In the genomic region with DNA sequence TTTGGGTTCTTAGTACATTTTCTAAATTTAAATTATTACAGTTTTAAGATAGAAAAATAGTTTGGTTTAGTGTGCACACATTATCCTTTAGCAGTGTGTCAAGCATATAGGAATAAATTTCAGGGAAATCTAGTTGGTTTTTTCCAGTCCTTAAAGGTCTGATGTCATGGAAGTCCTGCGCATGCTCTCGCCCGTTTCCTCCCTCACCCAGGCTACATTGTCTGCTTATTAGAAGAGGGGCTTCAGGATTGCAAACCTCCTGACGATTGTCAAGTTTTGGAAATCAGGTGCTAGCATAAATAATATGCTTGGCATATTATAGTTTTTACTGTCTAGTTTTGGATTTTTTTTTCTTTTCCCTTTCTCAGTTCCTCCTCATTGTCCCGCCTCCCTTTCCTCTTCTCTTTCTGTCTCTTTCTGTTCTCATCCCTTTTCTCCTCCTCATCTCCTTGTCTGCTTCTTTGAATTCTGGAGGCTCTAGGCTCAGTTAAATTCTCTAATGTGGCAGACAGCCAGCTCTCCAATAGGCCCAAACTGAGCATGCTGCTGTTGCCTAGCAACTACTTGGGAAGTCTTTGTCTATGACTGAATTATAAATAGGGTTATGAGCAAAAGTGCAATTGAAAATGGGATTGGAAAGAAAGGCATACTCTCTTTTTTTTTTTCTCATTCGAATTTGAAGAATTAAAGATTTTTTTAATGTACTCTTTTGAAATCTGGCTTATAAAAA, we compare ENCODE assay signal across 9 mouse cellular contexts. TPM values are rescaled to one million over a fixed set of nuclear protein-coding genes. Genes with fewer than 3 reads are reported as not detected.
DNase-seq lines count a peak whose midpoint lies in the region; ATAC-seq and TF ChIP-seq lines count a peak whose summit lies in the region.
"Had no signal": no experiment of that assay in that cellular context is flagged by ENCODE, and none has a peak within 500 bp of the region (broad histone marks: within the 10 kb centered on the region; RNA-seq: fewer than 3 reads in every experiment).

No protein-coding gene starts in this region.

- WGBS in kidney, embryonic 14.5 days: 88% methylated on average over 6 of the region's 6 CpGs
- 71% methylated on average over 6 of the region's 6 CpGs for WGBS in kidney, postnatal 0 days

- no peaks in the 10 kb centered on the region for H3K36me3 ChIP-seq in kidney, embryonic 14.5 days (ENCODE audit: control insufficient read depth, insufficient read depth, low read length)
- no peaks in the 10 kb centered on the region for H3K36me3 ChIP-seq in kidney, postnatal 0 days (ENCODE audit: insufficient read depth, low read length)
- 0 out of 2 replicates have a peak, but pooled peaks cover 2% of the 10 kb centered on the region for H3K36me3 ChIP-seq in splenic B cell, adult 2 months (ENCODE audit: control insufficient read depth, insufficient read depth, low read length, poor library complexity, severe bottlenecking)

- H3K9ac ChIP-seq in kidney, embryonic 14.5 days (ENCODE audit: low read depth, low read length): no peak overlapping the region
- H3K9ac ChIP-seq in kidney, postnatal 0 days (ENCODE audit: low read depth, low read length): no peak overlapping the region

- no peak overlapping the region for H3K4me2 ChIP-seq in kidney, embryonic 14.5 days (replicated peaks; ENCODE audit: low read depth, low read length)
- no peak overlapping the region for H3K4me2 ChIP-seq in kidney, postnatal 0 days (ENCODE audit: low read length)

- peaks cover 7% of the 10 kb centered on the region for H3K4me1 ChIP-seq in kidney, embryonic 14.5 days (ENCODE audit: control insufficient read depth, insufficient read depth, low read length)
- 0 out of 2 replicates have a peak, but pooled peaks cover 4% of the 10 kb centered on the region for H3K4me1 ChIP-seq in kidney, postnatal 0 days (replicated peaks; ENCODE audit: insufficient read depth, low read length)

- DNase-seq in kidney, adult 11 months: peak; percentile 43
- DNase-seq in cerebellum, postnatal 10 days: peak; percentile 90 to 91
- peak; percentile 80 to 82 for DNase-seq in heart, adult 9 months (ENCODE audit: low spot score in 2 of 2)
- peak; percentile 81 for DNase-seq in kidney, postnatal 0 days (ENCODE audit: low spot score)
- DNase-seq in lung, postnatal 10 days: peak; percentile 75
- peak; percentile 34 for DNase-seq in splenic B cell, adult 2 months (ENCODE audit: low read depth, low spot score)
- DNase-seq in spleen, postnatal 14 days (ENCODE audit: low spot score in 2 of 2): no peak

- ATAC-seq in kidney, embryonic 14.5 days (ENCODE audit: low FRiP score, low TSS enrichment): no peak
- no peak for ATAC-seq in kidney, postnatal 0 days (replicated peaks; ENCODE audit: low FRiP score, low read depth)
- ATAC-seq: Patski had no signal

- no peaks in the 10 kb centered on the region for H3K27me3 ChIP-seq in kidney, embryonic 14.5 days (ENCODE audit: control insufficient read depth, insufficient read depth, low read length)
- no peaks in the 10 kb centered on the region for H3K27me3 ChIP-seq in kidney, postnatal 0 days (ENCODE audit: insufficient read depth, low read length)
- H3K27me3 ChIP-seq in splenic B cell, adult 2 months (ENCODE audit: control insufficient read depth, insufficient read depth, low read length, poor library complexity, severe bottlenecking): no peaks in the 10 kb centered on the region
- H3K27me3 ChIP-seq: Patski had no signal

- H3K4me3 ChIP-seq in kidney, embryonic 14.5 days (ENCODE audit: low read length): no peak overlapping the region
- no peak overlapping the region for H3K4me3 ChIP-seq in kidney, postnatal 0 days (replicated peaks; ENCODE audit: low read depth, low read length)

- H3K9me3 ChIP-seq in kidney, embryonic 14.5 days (ENCODE audit: control insufficient read depth, low read length): no peaks in the 10 kb centered on the region
- H3K9me3 ChIP-seq in kidney, postnatal 0 days (replicated peaks; ENCODE audit: low read length): no peaks in the 10 kb centered on the region

- TF ChIP-seq CTCF in kidney, postnatal 0 days (IDR thresholded peaks at IDR 0.05; ENCODE audit: low read depth): no peak

- H3K27ac ChIP-seq in kidney, embryonic 14.5 days (ENCODE audit: low read depth, low read length): no peak overlapping the region
- no peak overlapping the region for H3K27ac ChIP-seq in kidney, postnatal 0 days

RNA-seq across cellular contexts. Expression of a gene that starts 42.2 kb away (rescaled TPM):
- polyA plus RNA-seq in kidney, embryonic 14.5 days (2014; fragmentation: Nextera tagmentation; extraction: Ambion mirVana): 31.3 and 54.2 TPM in 2 replicates
- polyA plus RNA-seq in kidney, postnatal 0 days (2015; fragmentation: Nextera tagmentation; extraction: Ambion mirVana): 17.9 and 20.2 TPM in 2 replicates

Comparison
In these comparisons a context has a peak if more than half of its experiments do, and no peak if none do; other contexts are left out.
1. DNase-seq: peak in kidney, adult 11 months (single experiment), cerebellum, postnatal 10 days (2 of 2), heart, adult 9 months (2 of 2), kidney, postnatal 0 days (single experiment), lung, postnatal 10 days (single experiment) and splenic B cell, adult 2 months (single experiment); none in spleen, postnatal 14 days (0 of 2).